Mouse (Mus musculus) midbrain, embryonic 16.5 days (tissue): ENCODE measurements around the gene Spindoc. TPM values are rescaled to one million over a fixed set of nuclear protein-coding genes. Genes with fewer than 3 reads are reported as not detected.

Experiments used
- ATAC-seq: fragments of 200-750 bp; cut with Nextera tagmentation; 2 replicates; pipeline ENCODE4 v1.8.0; 2017; ENCODE audit warnings: moderate TSS enrichment
- H3K27ac ChIP-seq: fragments of 300-500 bp; sonication (generic); 2 replicates; pipeline ENCODE4 v1.5.1; 2014; ENCODE audit warnings: mild to moderate bottlenecking, low read length, mixed read lengths
- H3K27me3 ChIP-seq: fragments of 300-500 bp; sonication (generic); 2 replicates; pipeline ENCODE4 v1.6.1; 2014; ENCODE audit warnings: low read depth, low read length, mixed read lengths; ENCODE audit not compliant: control insufficient read depth, insufficient read depth
- H3K36me3 ChIP-seq: fragments of 300-500 bp; sonication (generic); 2 replicates; pipeline ENCODE4 v1.6.1; 2014; ENCODE audit warnings: mild to moderate bottlenecking, low read length, moderate library complexity, mixed read lengths; ENCODE audit not compliant: control insufficient read depth, insufficient read depth
- H3K4me1 ChIP-seq: fragments of 300-500 bp; sonication (generic); 2 replicates; pipeline ENCODE4 v1.6.1; 2014; ENCODE audit warnings: mild to moderate bottlenecking, low read length, mixed read lengths; ENCODE audit not compliant: control insufficient read depth, insufficient read depth
- H3K4me2 ChIP-seq: fragments of 300-500 bp; sonication (generic); 2 replicates; pipeline ENCODE4 v1.6.1; 2014; ENCODE audit warnings: mild to moderate bottlenecking, low read length, mixed read lengths
- H3K4me3 ChIP-seq: fragments of 300-500 bp; sonication (generic); 2 replicates; pipeline ENCODE4 v1.5.1; 2014; ENCODE audit warnings: low read depth, mild to moderate bottlenecking, low read length, moderate library complexity, mixed read lengths
- H3K9ac ChIP-seq: fragments of 300-500 bp; sonication (generic); 2 replicates; pipeline ENCODE4 v1.6.1; 2014; ENCODE audit warnings: low read depth, low read length, mixed read lengths
- H3K9me3 ChIP-seq: fragments of 300-500 bp; sonication (generic); replicated peaks from 2 replicates; pipeline ENCODE4 v1.6.1; 2014; ENCODE audit warnings: mild to moderate bottlenecking, low read length, mixed read lengths; ENCODE audit not compliant: control insufficient read depth, poor library complexity, severe bottlenecking
- WGBS: fragments of 180-500 bp; shearing (Covaris S2); extraction: QIAGEN DNeasy Blood & Tissue Kit; methylation state at CpG from one replicate; pipeline ENCODE4 v1.1.7; 2014; 5-methylcytosine and 5-hydroxymethylcytosine counted together
- polyA plus RNA-seq: library from polyadenylated mRNA; unstranded; fragments of >200 nt; fragmentation: Nextera tagmentation; extraction: Ambion mirVana; gene quantifications from 2 replicates; pipeline ENCODE4 v1.2.1, GENCODE M21; 2015

The Spindoc gene
- polyA plus RNA-seq, 1 experiment from 2014 or later, result 32.3 TPM

GRCm38 (mm10) chr19:7340780-7341475 lies 41.9 kb downstream of the Spindoc start:
- Histone ChIP-seq H3K4me1 (peaks cover 32% of the 10 kb centered on the region), H3K4me3 (peak overlapping the region; percentile 77), H3K36me3 (no peaks in the 10 kb centered on the region), H3K4me2 (peak overlapping the region; percentile 94), H3K9ac (peak overlapping the region; percentile 88), H3K27ac (peak overlapping the region; percentile 88), H3K9me3 (no peaks in the 10 kb centered on the region), H3K27me3 (no peaks in the 10 kb centered on the region)
- ATAC-seq, result peak; percentile 84
- WGBS, result under 1% methylated on average over 29 of the region's 46 CpGs

- no peak overlapping the region for H3K27ac ChIP-seq
- H3K4me1 ChIP-seq, result peaks cover 32% of the 10 kb centered on the region
- peak overlapping the region; percentile 88 for H3K9ac ChIP-seq
- ATAC-seq, result no peak
- no peaks in the 10 kb centered on the region for H3K36me3 ChIP-seq
- H3K9me3 ChIP-seq, result no peaks in the 10 kb centered on the region
- H3K27me3 ChIP-seq, result no peaks in the 10 kb centered on the region
- peak overlapping the region; percentile 77 for H3K4me3 ChIP-seq
- H3K4me2 ChIP-seq, result peak overlapping the region; percentile 94
- WGBS, result 1% methylated on average over 15 of the region's 15 CpGs
Observed at GRCm38 (mm10) chr19:7340371-7340779, 42.4 kb downstream of the Spindoc start.

GRCm38 (mm10) chr19:7339867-7340266 lies 42.9 kb downstream of the Spindoc start:
- Histone ChIP-seq H3K4me3 (peak overlapping the region; percentile 77), H3K27me3 (no peaks in the 10 kb centered on the region), H3K9me3 (no peaks in the 10 kb centered on the region), H3K4me2 (peak overlapping the region; percentile 94), H3K4me1 (peaks cover 32% of the 10 kb centered on the region), H3K9ac (peak overlapping the region; percentile 88), H3K36me3 (no peaks in the 10 kb centered on the region), H3K27ac (no peak overlapping the region)
- 58% methylated on average over 4 of the region's 4 CpGs for WGBS
- no peak for ATAC-seq

GRCm38 (mm10) chr19:7339026-7339425 lies 43.8 kb downstream of the Spindoc start:
- Histone ChIP-seq H3K27ac (no peak overlapping the region), H3K4me1 (peaks cover 32% of the 10 kb centered on the region), H3K9ac (peak overlapping the region; percentile 37), H3K4me3 (peak overlapping the region; percentile 77), H3K27me3 (no peaks in the 10 kb centered on the region), H3K9me3 (no peaks in the 10 kb centered on the region), H3K36me3 (no peaks in the 10 kb centered on the region), H3K4me2 (peak overlapping the region; percentile 94)
- WGBS, result 67% methylated on average over 5 of the region's 5 CpGs
- no peak for ATAC-seq

GRCm38 (mm10) chr19:7337781-7338342 lies 44.9 kb downstream of the Spindoc start:
- no peak for ATAC-seq
- Histone ChIP-seq H3K27ac (no peak overlapping the region), H3K9me3 (no peaks in the 10 kb centered on the region), H3K4me3 (no peak overlapping the region), H3K36me3 (no peaks in the 10 kb centered on the region), H3K9ac (no peak overlapping the region), H3K4me2 (no peak overlapping the region), H3K4me1 (peaks cover 32% of the 10 kb centered on the region), H3K27me3 (no peaks in the 10 kb centered on the region)
- 98% methylated on average over 2 of the region's 2 CpGs for WGBS

GRCm38 (mm10) chr19:7335656-7336055 lies 47.1 kb downstream of the Spindoc start:
- H3K4me1 ChIP-seq, result peaks cover 29% of the 10 kb centered on the region
- no peak overlapping the region for H3K4me3 ChIP-seq
- no peaks in the 10 kb centered on the region for H3K9me3 ChIP-seq
- H3K4me2 ChIP-seq, result no peak overlapping the region
- H3K36me3 ChIP-seq, result 0 out of 2 replicates have a peak, but pooled peaks cover 2% of the 10 kb centered on the region
- H3K9ac ChIP-seq, result no peak overlapping the region
- ATAC-seq, result no peak
- no peaks in the 10 kb centered on the region for H3K27me3 ChIP-seq
- no peak overlapping the region for H3K27ac ChIP-seq
- 88% methylated on average over 4 of the region's 4 CpGs for WGBS

GRCm38 (mm10) chr19:7334049-7334448 lies 48.7 kb downstream of the Spindoc start:
- 0 out of 2 replicates have a peak, but pooled peaks cover 2% of the 10 kb centered on the region for H3K36me3 ChIP-seq
- H3K27me3 ChIP-seq, result no peaks in the 10 kb centered on the region
- ATAC-seq, result no peak
- no peak overlapping the region for H3K9ac ChIP-seq
- WGBS, result 96% methylated on average over 2 of the region's 2 CpGs
- no peaks in the 10 kb centered on the region for H3K9me3 ChIP-seq
- H3K27ac ChIP-seq, result no peak overlapping the region
- no peak overlapping the region for H3K4me2 ChIP-seq
- H3K4me3 ChIP-seq, result no peak overlapping the region
- peaks cover 16% of the 10 kb centered on the region for H3K4me1 ChIP-seq

GRCm38 (mm10) chr19:7321391-7321790 lies 61.4 kb downstream of the Spindoc start:
- H3K4me1 ChIP-seq, result no peaks in the 10 kb centered on the region

GRCm38 (mm10) chr19:7320181-7320580 lies 62.6 kb downstream of the Spindoc start:
- H3K27me3 ChIP-seq, result no peaks in the 10 kb centered on the region
- 66% methylated on average over 2 of the region's 2 CpGs for WGBS
- H3K36me3 ChIP-seq, result no peaks in the 10 kb centered on the region
- no peaks in the 10 kb centered on the region for H3K9me3 ChIP-seq
- H3K4me1 ChIP-seq, result no peaks in the 10 kb centered on the region
- no peak for ATAC-seq
- no peak overlapping the region for H3K4me3 ChIP-seq
- no peak overlapping the region for H3K27ac ChIP-seq
- no peak overlapping the region for H3K9ac ChIP-seq
- H3K4me2 ChIP-seq, result no peak overlapping the region

More at GRCm38 (mm10) chr19:7321391-7321790, 61.4 kb downstream of the Spindoc start:
- H3K36me3 ChIP-seq, result no peaks in the 10 kb centered on the region
- 88% methylated on average over 3 of the region's 3 CpGs for WGBS
- no peak for ATAC-seq
- no peaks in the 10 kb centered on the region for H3K9me3 ChIP-seq
- no peak overlapping the region for H3K4me3 ChIP-seq
- H3K27me3 ChIP-seq, result no peaks in the 10 kb centered on the region
- H3K27ac ChIP-seq, result no peak overlapping the region
- no peak overlapping the region for H3K4me2 ChIP-seq
- H3K9ac ChIP-seq, result no peak overlapping the region
